Mouse (Mus musculus): Measurements from ENCODE around the gene Gm6890.
"Not testable (repeated sequence)": the region's sequence is repeated elsewhere in the genome, so short reads cannot be mapped to it uniquely, and the experiment has no call there.

Gm6890 gene

GRCm38 (mm10) chrX:74740627-74741026 is at the start of gene Gm6890:
Gene Gm6890 (plus strand): TSS chrX:74740927.
- not testable (repeated sequence) for DNase-seq

GRCm38 (mm10) chrX:74726195-74726594 is 14.5 kb upstream of the Gm6890 start:
- not testable (repeated sequence) for DNase-seq

DNA sequence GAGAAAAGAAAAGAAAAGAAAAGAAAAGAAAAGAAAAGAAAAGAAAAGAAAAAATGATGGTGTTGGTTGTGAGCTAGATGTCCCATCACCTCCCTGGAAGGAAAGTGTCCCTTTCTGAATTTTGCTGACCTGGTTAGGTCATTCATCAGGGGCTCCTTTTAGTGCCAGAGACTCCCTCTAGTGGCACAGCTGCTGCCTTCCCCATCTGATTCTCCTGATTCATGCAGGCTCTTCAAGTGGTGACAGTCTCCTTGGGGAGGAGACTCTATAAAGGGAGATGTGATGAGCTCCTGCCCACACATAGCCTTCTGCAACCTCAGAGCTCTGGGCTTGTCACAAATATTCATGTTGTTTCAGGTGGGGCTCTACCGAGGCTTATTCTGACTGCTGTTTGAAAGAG is 30.0 kb downstream of the Gm6890 start:
- DNase-seq, result not testable (repeated sequence)
